Mouse (Mus musculus) C2C12 (cell line): Measurements from ENCODE around the gene 9530068E07Rik. TPM values are rescaled to one million over a fixed set of nuclear protein-coding genes. Genes with fewer than 3 reads are reported as not detected.
"Not testable (repeated sequence)": the region's sequence is repeated elsewhere in the genome, so short reads cannot be mapped to it uniquely, and the experiment has no call there.

Source experiments
- H3K27me3 ChIP-seq: one replicate; pipeline ENCODE4 v1.6.1; 2011; ENCODE audit not compliant: control insufficient read depth, insufficient read depth, insufficient read length
- H3K36me3 ChIP-seq: one replicate; pipeline ENCODE4 v1.6.1; 2011; ENCODE audit not compliant: control insufficient read depth, insufficient read depth
- H3K4me3 ChIP-seq: one replicate; pipeline ENCODE4 v1.5.1; 2011; ENCODE audit warnings: mild to moderate bottlenecking, control low read depth; ENCODE audit not compliant: poor library complexity, insufficient read depth, severe bottlenecking
- H3K79me2 ChIP-seq: one replicate; pipeline ENCODE4 v1.6.1; 2011; ENCODE audit not compliant: control insufficient read depth, insufficient read depth
- H3K79me3 ChIP-seq: one replicate; pipeline ENCODE4 v1.6.1; 2011; ENCODE audit warnings: low read depth, control low read depth
- H3ac ChIP-seq: one replicate; pipeline ENCODE3; 2011; ENCODE audit warnings: low read depth; ENCODE audit not compliant: control insufficient read depth, insufficient read length
- CEBPB ChIP-seq: IDR thresholded peaks from one replicate; pipeline ENCODE4 v1.6.1; 2011; ENCODE audit warnings: low read depth, mild to moderate bottlenecking, control low read depth, moderate library complexity
- CTCF ChIP-seq: IDR thresholded peaks from one replicate; pipeline ENCODE4 v1.5.1; 2011; ENCODE audit not compliant: control insufficient read depth, insufficient read depth, insufficient read length
- FOSL1 ChIP-seq: IDR thresholded peaks from one replicate; pipeline ENCODE4 v1.8.0; 2011; ENCODE audit warnings: mild to moderate bottlenecking, low read length; ENCODE audit not compliant: poor library complexity, insufficient read depth, severe bottlenecking
- MAX ChIP-seq: IDR thresholded peaks from one replicate; pipeline ENCODE4 v1.6.1; 2011; ENCODE audit warnings: mild to moderate bottlenecking, control low read depth
- MYOD1 ChIP-seq: IDR thresholded peaks from one replicate; pipeline ENCODE4 v1.6.1; 2011; ENCODE audit warnings: low read depth; ENCODE audit not compliant: control insufficient read depth, insufficient read length
- MYOG ChIP-seq: IDR thresholded peaks from one replicate; pipeline ENCODE4 v1.6.1; 2011; ENCODE audit not compliant: control insufficient read depth, insufficient read length; ENCODE audit errors: extremely low read depth
- USF1 ChIP-seq: IDR thresholded peaks from one replicate; pipeline ENCODE4 v1.6.1; 2011; ENCODE audit warnings: low read depth, mild to moderate bottlenecking, control low read depth, moderate library complexity
- polyA plus RNA-seq: library from polyadenylated mRNA; unstranded; fragments of >200 nt; fragmentation: generic; extraction: Trizol; gene quantifications from one replicate; pipeline ENCODE4 v1.2.1, GENCODE M21; 2012; ENCODE audit warnings: missing spikeins

The 9530068E07Rik gene
- polyA plus RNA-seq, 1 experiment = 111 TPM

DNA sequence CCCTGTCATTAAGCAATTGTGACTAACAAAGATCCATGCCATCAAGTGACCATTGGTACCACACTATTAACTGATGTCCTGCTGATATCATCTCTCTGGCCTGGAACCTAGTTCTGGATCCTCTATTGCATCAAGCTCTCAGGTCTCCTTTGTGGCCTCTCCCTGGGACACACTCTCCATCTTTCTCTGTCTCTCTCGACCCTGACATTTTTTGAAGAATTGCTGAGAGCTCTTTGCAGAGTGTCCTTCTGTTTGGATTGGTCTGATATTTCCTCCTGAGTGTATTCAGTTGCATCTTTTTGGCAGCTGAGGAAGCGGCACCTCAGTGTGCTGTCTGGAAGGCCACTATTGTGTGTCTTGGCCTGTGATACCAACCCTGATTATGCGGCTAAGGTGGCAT lies 17.0 kb upstream of the 9530068E07Rik start:
- Histone ChIP-seq H3K36me3 (peaks cover 98% of the 10 kb centered on the region), H3ac (no peak overlapping the region), H3K27me3 (no peaks in the 10 kb centered on the region), H3K4me3 (no peak overlapping the region), H3K79me2 (peaks cover 72% of the 10 kb centered on the region), H3K79me3 (peaks cover 18% of the 10 kb centered on the region)
- TF ChIP-seq MYOD1 (no peak), USF1 (no peak), CTCF (no peak)

DNA sequence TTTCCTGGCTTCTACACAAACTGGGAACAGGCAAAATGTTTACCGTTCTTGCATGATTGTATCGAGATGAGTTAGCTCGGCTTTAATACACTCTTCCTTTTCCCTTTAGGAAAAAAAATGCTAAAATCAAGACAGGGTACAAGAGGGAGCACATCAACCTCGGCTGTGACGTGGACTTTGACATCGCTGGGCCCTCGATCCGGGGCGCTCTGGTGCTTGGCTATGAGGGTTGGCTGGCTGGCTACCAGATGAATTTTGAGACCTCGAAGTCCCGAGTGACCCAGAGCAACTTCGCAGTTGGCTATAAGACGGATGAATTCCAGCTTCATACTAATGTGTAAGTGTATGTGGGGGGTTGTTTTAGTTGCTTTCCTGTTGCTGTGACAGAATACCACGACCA lies 12.5 kb upstream of the 9530068E07Rik start:
- TF ChIP-seq MYOG (no peak), USF1 (no peak), CTCF (no peak)
- Histone ChIP-seq H3K79me3 (peaks cover 7% of the 10 kb centered on the region), H3K36me3 (peaks cover 99% of the 10 kb centered on the region), H3K27me3 (no peaks in the 10 kb centered on the region), H3ac (no peak overlapping the region), H3K79me2 (peaks cover 38% of the 10 kb centered on the region), H3K4me3 (no peak overlapping the region)

DNA sequence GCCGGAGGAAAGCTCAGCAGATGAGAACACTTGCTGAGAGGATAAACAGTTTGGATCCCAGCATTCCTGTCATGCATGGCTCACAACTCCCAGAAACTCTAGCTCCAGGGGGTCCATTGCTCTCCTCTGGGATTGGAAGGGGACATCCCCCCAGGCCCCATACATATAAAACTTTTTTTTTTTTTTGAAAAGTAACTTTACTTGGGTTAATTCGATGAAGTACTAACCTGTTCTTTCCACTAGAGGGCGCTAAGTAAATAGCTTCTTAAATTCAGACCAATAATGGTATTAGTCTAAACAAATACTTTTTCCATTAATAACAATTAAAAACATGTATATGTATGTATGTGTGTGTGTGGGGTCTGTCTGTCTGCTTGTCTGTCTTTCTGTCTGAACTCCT lies 11.6 kb upstream of the 9530068E07Rik start:
- H3ac ChIP-seq = no peak overlapping the region
- TF ChIP-seq MYOG = no peak
- TF ChIP-seq FOSL1 = no peak
- TF ChIP-seq USF1 = no peak
- TF ChIP-seq MYOD1 = no peak
- no peak for TF ChIP-seq CEBPB
- no peak for TF ChIP-seq CTCF
- no peak for TF ChIP-seq MAX
- H3K36me3 ChIP-seq = peaks cover 99% of the 10 kb centered on the region
- H3K27me3 ChIP-seq = no peaks in the 10 kb centered on the region
- H3K79me2 ChIP-seq = peaks cover 29% of the 10 kb centered on the region
- peaks cover 7% of the 10 kb centered on the region for H3K79me3 ChIP-seq
- no peak overlapping the region for H3K4me3 ChIP-seq

DNA sequence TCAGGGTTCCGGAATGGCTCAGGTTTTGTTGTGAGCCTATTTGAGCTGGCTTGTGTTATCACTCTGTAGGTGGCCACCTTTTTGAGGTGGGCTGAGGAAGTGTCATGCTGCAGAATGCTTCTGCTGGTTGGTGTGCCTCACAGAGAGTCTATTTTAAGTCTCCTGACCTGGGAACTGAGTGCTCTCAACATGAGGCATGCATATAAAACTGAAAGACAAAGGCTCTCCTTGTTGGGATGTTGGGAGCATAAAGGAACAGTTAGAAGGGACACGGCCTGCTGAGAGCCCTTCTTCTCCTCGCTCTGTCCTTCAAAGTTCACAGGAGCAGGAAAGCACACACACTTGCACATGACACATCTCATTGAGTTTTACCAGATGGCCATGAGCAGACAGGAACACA lies 9.3 kb upstream of the 9530068E07Rik start:
- TF ChIP-seq MYOD1 (no peak), FOSL1 (no peak), CEBPB (no peak), MAX (no peak), USF1 (no peak), CTCF (no peak), MYOG (no peak)
- H3K79me2 ChIP-seq = peaks cover 6% of the 10 kb centered on the region
- H3K4me3 ChIP-seq = no peak overlapping the region
- H3K79me3 ChIP-seq = no peaks in the 10 kb centered on the region
- H3ac ChIP-seq = no peak overlapping the region
- H3K27me3 ChIP-seq = no peaks in the 10 kb centered on the region
- H3K36me3 ChIP-seq = peaks cover 93% of the 10 kb centered on the region

- Histone ChIP-seq H3K27me3 (no peaks in the 10 kb centered on the region), H3K79me3 (no peaks in the 10 kb centered on the region), H3K36me3 (peaks cover 86% of the 10 kb centered on the region), H3K4me3 (no peak overlapping the region), H3ac (no peak overlapping the region), H3K79me2 (no peaks in the 10 kb centered on the region)
- TF ChIP-seq MAX = no peak
- TF ChIP-seq MYOG = no peak
- no peak for TF ChIP-seq FOSL1
- no peak for TF ChIP-seq MYOD1
- TF ChIP-seq CTCF = no peak
- TF ChIP-seq CEBPB = no peak
- no peak for TF ChIP-seq USF1
Observed at GRCm38 (mm10) chr11:52388150-52388549, 8.1 kb upstream of the 9530068E07Rik start.

GRCm38 (mm10) chr11:52388979-52389378 lies 7.2 kb upstream of the 9530068E07Rik start:
- not testable (repeated sequence) for H3K27me3 ChIP-seq, H3K79me2 ChIP-seq, H3ac ChIP-seq, H3K4me3 ChIP-seq, H3K79me3 ChIP-seq
- H3K36me3 ChIP-seq = peaks cover 78% of the 10 kb centered on the region

- H3K27me3 ChIP-seq = no peaks in the 10 kb centered on the region
- TF ChIP-seq FOSL1 (no peak), MYOD1 (no peak), MYOG (no peak), CTCF (no peak), CEBPB (no peak), MAX (no peak), USF1 (no peak)
- no peak overlapping the region for H3K4me3 ChIP-seq
- no peak overlapping the region for H3ac ChIP-seq
- H3K79me2 ChIP-seq = no peaks in the 10 kb centered on the region
- H3K36me3 ChIP-seq = peaks cover 68% of the 10 kb centered on the region
- no peaks in the 10 kb centered on the region for H3K79me3 ChIP-seq
Observed at GRCm38 (mm10) chr11:52389933-52390332, 6.3 kb upstream of the 9530068E07Rik start.
